Mouse (Mus musculus): ENCODE measurements around the gene Cep295. TPM values are rescaled to one million over a fixed set of nuclear protein-coding genes. Genes with fewer than 3 reads are reported as not detected.
"Not testable (repeated sequence)": the region's sequence is repeated elsewhere in the genome, so short reads cannot be mapped to it uniquely, and the experiment has no call there.

The Cep295 gene
- total and polyA plus RNA-seq, 2 experiments from 2014 or later = 4.6 to 10.2 TPM

DNA sequence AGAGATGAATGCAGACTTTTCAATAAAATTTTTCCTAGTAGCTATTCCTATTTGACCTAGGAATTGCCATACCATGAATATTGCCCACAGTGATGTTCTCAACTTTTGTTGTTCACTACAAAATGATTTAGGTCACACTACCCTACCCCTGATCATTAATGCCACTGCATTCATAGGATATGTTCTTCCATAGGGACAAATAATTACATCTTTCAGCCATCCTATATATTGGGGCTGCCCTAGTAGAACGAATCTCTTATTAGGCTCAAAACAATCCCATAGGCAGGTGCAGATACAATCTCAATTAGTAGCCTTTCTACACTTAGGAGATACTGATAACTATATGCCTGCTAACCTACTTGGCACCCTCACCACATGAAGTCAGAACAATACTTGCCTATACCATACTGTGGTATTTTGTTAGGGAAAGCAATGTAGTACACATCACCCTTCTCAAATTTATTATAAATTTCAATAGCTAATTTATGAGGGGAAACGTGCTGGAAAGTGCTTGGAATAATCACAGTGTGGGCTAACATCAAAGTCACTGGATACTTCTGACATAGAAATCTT, 39.3 kb downstream of the Cep295 start:
- TF ChIP-seq CTCF (IDR thresholded peaks at IDR 0.05; ENCODE audit: low read depth) (no peak), EP300 (IDR thresholded peaks at IDR 0.05; ENCODE audit: low read depth) (no peak)
- Histone ChIP-seq H3K27me3 (ENCODE audit: control insufficient read depth, insufficient read depth, low read length) (no peaks in the 10 kb centered on the region), H3K4me2 (ENCODE audit: low read depth, low read length) (no peak overlapping the region), H3K4me3 (ENCODE audit: low read depth, low read length) (no peak overlapping the region), H3K9ac (replicated peaks; ENCODE audit: low read depth, low read length) (no peak overlapping the region), H3K9me3 (replicated peaks; ENCODE audit: control insufficient read depth, low read length) (no peaks in the 10 kb centered on the region), H3K36me3 (replicated peaks; ENCODE audit: control insufficient read depth, insufficient read depth, low read length) (peaks cover 57% of the 10 kb centered on the region), H3K4me1 (ENCODE audit: control insufficient read depth, insufficient read depth) (no peaks in the 10 kb centered on the region), H3K27ac (ENCODE audit: low read depth) (no peak overlapping the region)
- WGBS = 79% methylated on average over 2 of the region's 2 CpGs
- DNase-seq (ENCODE audit: low spot score) = no peak
- no peak for ATAC-seq (ENCODE audit: insufficient read depth, low read depth)

DNA sequence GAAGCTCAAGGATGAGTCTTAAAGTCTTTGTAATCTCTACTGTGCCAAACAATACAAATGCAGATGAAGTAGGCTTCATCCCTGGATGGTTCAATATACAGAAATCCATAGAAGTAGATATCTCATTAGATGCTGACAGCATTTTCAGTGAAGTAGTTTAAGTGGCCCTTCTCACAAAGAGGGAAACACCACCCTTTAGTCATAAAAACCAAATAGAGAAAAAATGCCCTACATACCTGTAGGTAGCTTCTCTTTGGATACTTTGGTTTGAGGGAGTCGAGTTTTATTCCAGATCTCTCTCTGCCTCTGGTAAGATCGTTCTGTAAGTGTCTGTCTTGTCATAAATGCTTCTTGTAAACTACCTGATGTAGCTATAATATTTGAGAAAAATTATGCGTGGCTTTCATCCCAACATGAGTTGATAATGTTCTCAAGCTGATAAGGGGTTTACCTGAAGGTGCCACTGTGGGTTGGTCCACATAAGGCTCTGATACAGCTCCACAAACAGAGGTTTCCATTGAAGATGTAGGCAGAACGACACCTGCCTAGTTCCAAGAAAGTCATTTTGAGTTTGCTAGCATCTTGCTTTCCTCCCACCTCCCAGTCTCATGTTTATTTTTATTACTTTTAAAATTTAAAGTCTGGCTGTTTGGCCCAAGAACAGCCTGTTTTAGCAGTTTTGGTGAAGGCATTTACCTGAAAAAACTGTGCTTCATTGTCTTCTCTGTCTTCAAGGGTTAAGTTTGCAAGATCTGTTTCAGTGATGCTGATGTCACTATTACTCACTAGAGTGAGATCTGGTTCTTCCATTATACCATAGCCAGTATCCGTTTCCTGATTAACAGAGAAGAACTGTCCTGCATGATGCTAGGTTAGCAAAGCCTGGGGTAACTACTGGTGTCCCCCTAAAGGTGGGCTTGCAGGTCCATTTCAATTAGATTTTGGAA, 40.1 kb downstream of the Cep295 start:
- Histone ChIP-seq H3K4me3 (ENCODE audit: low read depth, low read length) (no peak overlapping the region), H3K9ac (replicated peaks; ENCODE audit: low read depth, low read length) (no peak overlapping the region), H3K9me3 (replicated peaks; ENCODE audit: control insufficient read depth, low read length) (no peaks in the 10 kb centered on the region), H3K27me3 (ENCODE audit: control insufficient read depth, insufficient read depth, low read length) (no peaks in the 10 kb centered on the region), H3K4me1 (ENCODE audit: control insufficient read depth, insufficient read depth) (no peaks in the 10 kb centered on the region), H3K36me3 (replicated peaks; ENCODE audit: control insufficient read depth, insufficient read depth, low read length) (peaks cover 54% of the 10 kb centered on the region), H3K27ac (ENCODE audit: low read depth) (no peak overlapping the region), H3K4me2 (ENCODE audit: low read depth, low read length) (no peak overlapping the region)
- DNase-seq (ENCODE audit: low spot score) (no peak), ATAC-seq (ENCODE audit: insufficient read depth, low read depth) (no peak)
- WGBS = 58% methylated on average over 5 of the region's 5 CpGs
- TF ChIP-seq CTCF (IDR thresholded peaks at IDR 0.05; ENCODE audit: low read depth) (no peak), EP300 (IDR thresholded peaks at IDR 0.05; ENCODE audit: low read depth) (no peak)

DNA sequence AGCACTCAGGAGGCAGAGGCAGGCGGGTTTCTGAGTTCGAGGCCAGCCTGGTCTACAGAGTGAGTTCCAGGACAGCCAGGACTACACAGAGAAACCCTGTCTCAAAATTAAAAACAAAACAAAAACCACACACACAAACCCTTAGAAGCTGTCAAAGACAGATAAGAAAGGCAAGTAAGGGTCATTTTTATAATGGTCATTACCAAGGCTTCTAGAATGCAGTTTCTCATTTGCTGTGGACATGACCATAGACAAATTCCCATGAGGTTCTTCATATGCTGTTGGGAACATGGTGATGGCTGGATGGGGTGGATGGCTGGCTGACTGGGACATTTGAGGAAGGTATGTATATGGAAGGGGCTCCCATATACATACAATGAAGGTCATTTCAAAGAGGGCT, 41.3 kb downstream of the Cep295 start:
- ATAC-seq (ENCODE audit: insufficient read depth, low read depth); H3K9me3 ChIP-seq (replicated peaks; ENCODE audit: control insufficient read depth, low read length); DNase-seq (ENCODE audit: low spot score); H3K4me1 ChIP-seq (ENCODE audit: control insufficient read depth, insufficient read depth); H3K9ac ChIP-seq (replicated peaks; ENCODE audit: low read depth, low read length); H3K4me3 ChIP-seq (ENCODE audit: low read depth, low read length); H3K4me2 ChIP-seq (ENCODE audit: low read depth, low read length); H3K27ac ChIP-seq (ENCODE audit: low read depth); H3K27me3 ChIP-seq (ENCODE audit: control insufficient read depth, insufficient read depth, low read length): not testable (repeated sequence)
- WGBS = 100% methylated on average over 1 of the region's 2 CpGs
- H3K36me3 ChIP-seq (replicated peaks; ENCODE audit: control insufficient read depth, insufficient read depth, low read length) = peaks cover 50% of the 10 kb centered on the region

DNA sequence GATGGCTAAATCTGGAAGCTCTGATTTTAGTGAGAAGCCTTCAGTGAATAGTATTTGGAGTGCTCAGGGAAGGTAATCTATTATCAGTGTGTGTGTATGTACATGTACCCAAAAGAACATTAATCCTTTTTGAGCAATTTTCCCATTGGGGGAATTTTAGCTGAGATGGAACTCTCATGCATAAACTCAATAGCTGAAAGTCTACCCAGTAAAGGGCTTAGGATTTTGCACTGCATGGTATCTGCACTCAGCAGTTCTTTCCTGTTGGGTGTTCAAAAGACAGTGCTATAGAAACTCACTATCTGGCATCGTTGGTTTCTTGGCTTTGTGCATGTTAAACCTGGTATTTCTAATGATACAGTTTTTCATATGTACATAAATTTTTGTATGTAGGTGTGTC, 43.0 kb downstream of the Cep295 start:
- no peak overlapping the region for H3K9ac ChIP-seq (replicated peaks; ENCODE audit: low read depth, low read length)
- TF ChIP-seq EP300 (IDR thresholded peaks at IDR 0.05; ENCODE audit: low read depth) = no peak
- no peak for TF ChIP-seq CTCF (IDR thresholded peaks at IDR 0.05; ENCODE audit: low read depth)
- H3K4me1 ChIP-seq (ENCODE audit: control insufficient read depth, insufficient read depth) = no peaks in the 10 kb centered on the region
- WGBS = 92% methylated on average over 1 of the region's 1 CpGs
- peaks cover 66% of the 10 kb centered on the region for H3K36me3 ChIP-seq (replicated peaks; ENCODE audit: control insufficient read depth, insufficient read depth, low read length)
- H3K27me3 ChIP-seq (ENCODE audit: control insufficient read depth, insufficient read depth, low read length) = no peaks in the 10 kb centered on the region
- no peaks in the 10 kb centered on the region for H3K9me3 ChIP-seq (replicated peaks; ENCODE audit: control insufficient read depth, low read length)
- no peak overlapping the region for H3K4me3 ChIP-seq (ENCODE audit: low read depth, low read length)
- no peak overlapping the region for H3K4me2 ChIP-seq (ENCODE audit: low read depth, low read length)
- no peak overlapping the region for H3K27ac ChIP-seq (ENCODE audit: low read depth)
- ATAC-seq (ENCODE audit: insufficient read depth, low read depth) = no peak
- no peak for DNase-seq (ENCODE audit: low spot score)

DNA sequence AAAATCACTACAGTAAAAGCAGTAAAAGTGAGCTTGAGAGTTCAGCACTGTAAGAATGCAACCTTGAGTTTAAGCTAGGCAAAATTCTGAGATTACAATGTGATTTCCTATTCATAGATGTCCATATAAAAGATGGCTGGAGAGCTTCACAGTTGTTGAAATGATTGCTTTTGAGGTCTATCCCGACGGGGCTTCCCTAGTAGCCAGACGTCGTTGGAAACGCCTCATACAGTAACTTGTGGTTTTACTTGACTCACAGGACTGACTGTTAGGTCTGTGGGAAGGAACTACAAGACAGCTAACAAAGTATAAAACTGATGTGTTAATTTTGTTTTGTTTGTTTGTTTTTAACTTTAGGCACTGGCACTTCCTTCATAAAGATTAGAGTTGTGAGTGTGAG, 44.0 kb downstream of the Cep295 start:
- no peak overlapping the region for H3K4me2 ChIP-seq (ENCODE audit: low read depth, low read length)
- H3K4me1 ChIP-seq (ENCODE audit: control insufficient read depth, insufficient read depth) = 0 out of 2 replicates have a peak, but pooled peaks cover 9% of the 10 kb centered on the region
- no peak overlapping the region for H3K9ac ChIP-seq (replicated peaks; ENCODE audit: low read depth, low read length)
- no peaks in the 10 kb centered on the region for H3K9me3 ChIP-seq (replicated peaks; ENCODE audit: control insufficient read depth, low read length)
- ATAC-seq (ENCODE audit: insufficient read depth, low read depth) = no peak
- TF ChIP-seq EP300 (IDR thresholded peaks at IDR 0.05; ENCODE audit: low read depth) (no peak), CTCF (IDR thresholded peaks at IDR 0.05; ENCODE audit: low read depth) (no peak)
- H3K27me3 ChIP-seq (ENCODE audit: control insufficient read depth, insufficient read depth, low read length) = no peaks in the 10 kb centered on the region
- peaks cover 76% of the 10 kb centered on the region for H3K36me3 ChIP-seq (replicated peaks; ENCODE audit: control insufficient read depth, insufficient read depth, low read length)
- DNase-seq (ENCODE audit: low spot score) = no peak
- 83% methylated on average over 5 of the region's 5 CpGs for WGBS
- no peak overlapping the region for H3K4me3 ChIP-seq (ENCODE audit: low read depth, low read length)
- no peak overlapping the region for H3K27ac ChIP-seq (ENCODE audit: low read depth)
